Comparison of ENCODE assay signal across 8 mouse cellular contexts in genomic region chr13:58115227-58115626, GRCm38 (mm10). TPM values are rescaled to one million over a fixed set of nuclear protein-coding genes. Genes with fewer than 3 reads are reported as not detected.
DNase-seq lines count a peak whose midpoint lies in the region; ATAC-seq lines count a peak whose summit lies in the region.
"Had no signal": no experiment of that assay in that cellular context is flagged by ENCODE, and none has a peak within 500 bp of the region (broad histone marks: within the 10 kb centered on the region; RNA-seq: fewer than 3 reads in every experiment).

No protein-coding gene starts in this region.

- no peak overlapping the region for H3K4me3 ChIP-seq in kidney, embryonic 16.5 days (ENCODE audit: low read length)
- no peak overlapping the region for H3K4me3 ChIP-seq in forebrain, embryonic 14.5 days (ENCODE audit: low read depth, low read length)

- no peaks in the 10 kb centered on the region for H3K36me3 ChIP-seq in kidney, embryonic 16.5 days (ENCODE audit: insufficient read depth, low read length)
- H3K36me3 ChIP-seq in forebrain, embryonic 14.5 days (ENCODE audit: control insufficient read depth, insufficient read depth, low read length), result no peaks in the 10 kb centered on the region

- no peaks in the 10 kb centered on the region for H3K27me3 ChIP-seq in kidney, embryonic 16.5 days (ENCODE audit: insufficient read depth, low read length)
- H3K27me3 ChIP-seq in forebrain, embryonic 14.5 days (replicated peaks; ENCODE audit: control insufficient read depth, insufficient read depth, low read length), result no peaks in the 10 kb centered on the region

- peak; percentile 30 for DNase-seq in MN1 (ENCODE audit: low spot score)
- peak; percentile 55 for DNase-seq in heart, adult 8-10 months (ENCODE audit: low spot score)
- DNase-seq in lung, postnatal 10 days, result peak; percentile 71
- DNase-seq in frontal cortex, postnatal 10 days (ENCODE audit: low spot score in 2 of 2), result no peak
- no peak for DNase-seq in gastrocnemius, postnatal 10 days
- DNase-seq in forebrain, embryonic 14.5 days (ENCODE audit: low spot score), result no peak

- no peak overlapping the region for H3K27ac ChIP-seq in kidney, embryonic 16.5 days (ENCODE audit: low read length)
- H3K27ac ChIP-seq in forebrain, embryonic 14.5 days (ENCODE audit: low read depth, low read length), result no peak overlapping the region
- H3K27ac ChIP-seq: hindbrain, embryonic 14.5 days had no signal

- 0 out of 2 replicates have a peak, but pooled peaks have one; percentile 37 for ATAC-seq in kidney, embryonic 16.5 days (ENCODE audit: low FRiP score, low TSS enrichment)
- no peak for ATAC-seq in forebrain, embryonic 14.5 days

- H3K4me1 ChIP-seq in kidney, embryonic 16.5 days (ENCODE audit: insufficient read depth, low read length), result peaks cover 25% of the 10 kb centered on the region
- H3K4me1 ChIP-seq in forebrain, embryonic 14.5 days (ENCODE audit: control insufficient read depth, insufficient read depth, low read length), result peaks cover 9% of the 10 kb centered on the region

- 29% methylated on average over 13 of the region's 13 CpGs for WGBS in kidney, embryonic 16.5 days
- 80% methylated on average over 13 of the region's 13 CpGs for WGBS in forebrain, embryonic 14.5 days

- no peak overlapping the region for H3K9ac ChIP-seq in kidney, embryonic 16.5 days (replicated peaks; ENCODE audit: low read length)
- no peak overlapping the region for H3K9ac ChIP-seq in forebrain, embryonic 14.5 days (ENCODE audit: low read length)
- H3K9ac ChIP-seq: hindbrain, embryonic 14.5 days had no signal

- 0 out of 2 replicates have a peak overlapping the region, but pooled peaks have one; percentile 5 for H3K4me2 ChIP-seq in kidney, embryonic 16.5 days (replicated peaks; ENCODE audit: low read depth, low read length)
- no peak overlapping the region for H3K4me2 ChIP-seq in forebrain, embryonic 14.5 days (ENCODE audit: low read length)
- H3K4me2 ChIP-seq: hindbrain, embryonic 14.5 days had no signal

- no peaks in the 10 kb centered on the region for H3K9me3 ChIP-seq in kidney, embryonic 16.5 days (ENCODE audit: low read length)
- H3K9me3 ChIP-seq in forebrain, embryonic 14.5 days (replicated peaks; ENCODE audit: control insufficient read depth, low read length), result no peaks in the 10 kb centered on the region

RNA-seq across cellular contexts. Expression of gene Klhl3, which starts 1.8 kb away (rescaled TPM):
- total RNA-seq in heart, adult 8-10 months (2022), result 1 to 10 TPM; 2.0 to 3.1 (median 2.4) TPM
- 8.2 and 9.2 TPM in 2 replicates for polyA plus RNA-seq in kidney, embryonic 16.5 days (2015; fragmentation: Nextera tagmentation; extraction: Ambion mirVana)
- 1 to 10 TPM; 1.4 TPM for total RNA-seq in gastrocnemius, postnatal 10 days (2021)
- 5.3 and 6.5 TPM in 2 replicates for polyA plus RNA-seq in forebrain, embryonic 14.5 days (2014; fragmentation: Nextera tagmentation; extraction: Ambion mirVana)

RNA-seq across cellular contexts. Expression of gene Hnrnpa0, which starts 13.1 kb away (rescaled TPM):
- 10 to 100 TPM; 55.0 to 65.7 (median 60.4) TPM for total RNA-seq in heart, adult 8-10 months (2022)
- polyA plus RNA-seq in kidney, embryonic 16.5 days (2015; fragmentation: Nextera tagmentation; extraction: Ambion mirVana), result 23.2 and 32.9 TPM in 2 replicates
- 10 to 100 TPM; 90.3 to 91.7 TPM for total RNA-seq in gastrocnemius, postnatal 10 days (2021)
- 66.7 and 83.1 TPM in 2 replicates for polyA plus RNA-seq in forebrain, embryonic 14.5 days (2014; fragmentation: Nextera tagmentation; extraction: Ambion mirVana)

RNA-seq across cellular contexts. Expression of gene Idnk, which starts 42.2 kb away (rescaled TPM):
- total RNA-seq in heart, adult 8-10 months (2022), result 10 to 100 TPM; 21.2 to 26.2 (median 24.6) TPM
- polyA plus RNA-seq in kidney, embryonic 16.5 days (2015; fragmentation: Nextera tagmentation; extraction: Ambion mirVana), result 38.6 and 39.9 TPM in 2 replicates
- total RNA-seq in gastrocnemius, postnatal 10 days (2021), result 1 to 10 TPM; 9.6 to 9.7 TPM
- polyA plus RNA-seq in forebrain, embryonic 14.5 days (2014; fragmentation: Nextera tagmentation; extraction: Ambion mirVana), result 58.6 and 72.4 TPM in 2 replicates

Comparison
In these comparisons a context has a peak if more than half of its experiments do, and no peak if none do; other contexts are left out.
1. DNase-seq: peak in MN1 (single experiment), heart, adult 8-10 months (single experiment) and lung, postnatal 10 days (single experiment); none in frontal cortex, postnatal 10 days (0 of 2), gastrocnemius, postnatal 10 days (single experiment) and forebrain, embryonic 14.5 days (single experiment).